Mouse (Mus musculus): ENCODE data around the gene Rnf144a. TPM values are rescaled to one million over a fixed set of nuclear protein-coding genes. Genes with fewer than 3 reads are reported as not detected.

Gene Rnf144a
- polyA plus RNA-seq, 1 experiment: 128 TPM

DNA sequence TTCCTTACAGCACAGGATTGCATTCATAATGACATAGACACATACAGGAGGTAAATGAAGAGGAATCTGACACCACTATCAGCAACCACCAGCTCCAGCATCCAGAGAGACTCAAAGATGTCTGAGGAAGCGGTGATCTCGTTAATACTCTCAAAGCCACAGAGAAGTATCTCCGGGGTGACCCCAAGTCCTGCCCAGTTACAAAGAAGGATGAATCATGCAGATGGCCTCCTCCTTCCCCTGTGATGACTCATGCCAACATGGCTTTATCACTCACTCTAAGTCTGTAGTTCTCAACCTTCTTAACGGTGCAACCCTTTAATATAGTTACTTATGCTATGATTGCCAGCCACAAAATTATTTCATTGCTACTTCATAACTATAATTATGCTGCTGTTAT, 74.4 kb downstream of the Rnf144a start:
- TF ChIP-seq POLR2A (IDR thresholded peaks at IDR 0.05; ENCODE audit: borderline replicate concordance, extremely low read depth, low read depth, low read length): no peak
- no peak for TF ChIP-seq CTCF (IDR thresholded peaks at IDR 0.05; ENCODE audit: insufficient read depth, low read length)
- H3K4me1 ChIP-seq (ENCODE audit: control insufficient read depth, insufficient read depth, low read length): peaks cover 23% of the 10 kb centered on the region
- WGBS: 66% methylated on average over 4 of the region's 4 CpGs
- DNase-seq: no peak
- H3K4me3 ChIP-seq (replicated peaks; ENCODE audit: extremely low read depth, low read depth, low read length): no peak overlapping the region

DNA sequence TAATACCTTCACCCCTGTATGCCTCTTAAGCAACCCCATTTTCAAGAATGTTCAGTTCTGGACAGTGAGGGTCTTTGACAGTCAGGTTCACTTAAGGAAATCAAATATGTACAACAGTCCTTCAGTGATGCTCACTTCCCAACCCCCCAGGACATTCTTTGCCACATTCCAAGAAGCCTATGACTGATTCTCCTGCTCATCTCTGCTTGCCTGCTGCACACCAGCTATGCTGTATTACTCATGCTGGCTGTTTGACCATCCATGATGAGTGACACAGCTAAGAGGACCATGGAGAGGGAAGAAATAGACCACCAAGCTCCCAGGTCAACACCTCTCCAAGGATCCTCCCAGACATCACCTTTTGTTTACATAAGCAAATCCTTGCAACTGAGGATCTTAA, 75.2 kb downstream of the Rnf144a start:
- H3K4me1 ChIP-seq (ENCODE audit: control insufficient read depth, insufficient read depth, low read length): peaks cover 22% of the 10 kb centered on the region
- TF ChIP-seq POLR2A (IDR thresholded peaks at IDR 0.05; ENCODE audit: borderline replicate concordance, extremely low read depth, low read depth, low read length): no peak
- no peak for TF ChIP-seq CTCF (IDR thresholded peaks at IDR 0.05; ENCODE audit: insufficient read depth, low read length)
- no peak for DNase-seq
- no peak overlapping the region for H3K4me3 ChIP-seq (replicated peaks; ENCODE audit: extremely low read depth, low read depth, low read length)

DNA sequence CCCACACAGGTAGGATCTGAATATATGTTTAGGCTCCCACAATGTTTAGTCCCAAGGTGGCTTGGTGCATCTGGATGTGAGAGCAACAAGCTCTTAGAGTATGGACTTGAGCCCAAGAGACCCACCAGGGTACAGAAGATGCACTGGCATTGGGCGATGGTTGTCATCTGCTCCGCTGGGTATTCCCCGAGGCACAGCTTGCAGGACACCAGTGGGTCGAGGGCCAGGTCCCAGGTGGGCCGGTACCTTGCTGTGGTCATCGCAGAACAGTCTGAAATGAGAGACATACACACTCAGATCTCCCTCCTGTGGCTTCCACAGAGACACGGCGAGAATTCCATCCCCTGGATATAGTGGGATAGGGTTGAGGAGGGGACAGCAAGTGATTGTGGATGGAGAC, 75.9 kb downstream of the Rnf144a start:
- no peak for DNase-seq
- WGBS: 97% methylated on average over 8 of the region's 8 CpGs
- TF ChIP-seq POLR2A (IDR thresholded peaks at IDR 0.05; ENCODE audit: borderline replicate concordance, extremely low read depth, low read depth, low read length) (no peak), CTCF (IDR thresholded peaks at IDR 0.05; ENCODE audit: insufficient read depth, low read length) (no peak)

DNA sequence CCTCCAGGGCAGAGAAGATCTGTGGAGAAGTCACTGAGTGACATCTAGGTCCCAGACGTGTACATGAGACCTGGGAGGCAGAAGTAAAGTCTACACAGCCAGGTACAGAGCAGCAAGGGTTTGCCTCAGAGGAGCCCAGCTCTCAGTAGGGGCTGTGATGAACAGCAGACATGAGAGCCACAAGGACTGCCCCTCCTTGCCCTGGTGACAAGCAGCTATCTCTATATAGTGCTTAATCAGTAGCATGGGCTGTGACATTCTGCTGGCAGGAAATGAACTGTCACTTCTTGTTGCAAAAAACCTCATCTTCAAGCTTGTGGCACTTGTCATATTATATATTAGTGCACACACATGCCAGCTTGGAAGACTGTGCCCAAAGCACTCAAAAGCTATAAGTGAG, 81.4 kb downstream of the Rnf144a start:
- no peak for DNase-seq
- H3K4me3 ChIP-seq (replicated peaks; ENCODE audit: extremely low read depth, low read depth, low read length): no peak overlapping the region
- peaks cover 9% of the 10 kb centered on the region for H3K4me1 ChIP-seq (ENCODE audit: control insufficient read depth, insufficient read depth, low read length)
- 74% methylated on average over 1 of the region's 1 CpGs for WGBS
- TF ChIP-seq POLR2A (IDR thresholded peaks at IDR 0.05; ENCODE audit: borderline replicate concordance, extremely low read depth, low read depth, low read length) (no peak), CTCF (IDR thresholded peaks at IDR 0.05; ENCODE audit: insufficient read depth, low read length) (no peak)

More for the DNA sequence above, 75.9 kb downstream of the Rnf144a start:
- Histone ChIP-seq H3K4me1 (ENCODE audit: control insufficient read depth, insufficient read depth, low read length) (peaks cover 22% of the 10 kb centered on the region), H3K4me3 (replicated peaks; ENCODE audit: extremely low read depth, low read depth, low read length) (no peak overlapping the region)

DNA sequence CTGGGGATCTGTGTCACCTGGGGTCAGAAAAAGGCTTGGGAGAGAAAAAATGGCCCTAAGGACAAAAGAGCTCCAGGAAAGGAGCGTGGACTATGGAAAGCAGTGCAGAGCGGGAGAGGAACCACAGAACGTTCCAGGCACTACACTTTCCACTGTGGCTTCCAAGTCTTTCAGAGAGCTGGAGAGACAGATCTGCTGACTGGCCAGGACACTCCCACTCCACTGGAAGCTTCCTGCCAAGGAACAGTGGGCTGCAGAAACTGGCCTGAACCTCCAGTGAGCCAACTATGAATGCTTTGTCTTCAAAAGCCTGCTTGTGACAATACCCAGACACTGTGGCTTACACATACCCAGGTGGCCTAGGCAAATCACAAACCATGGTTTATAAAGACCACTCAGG, 84.0 kb downstream of the Rnf144a start:
- WGBS: 46% methylated on average over 3 of the region's 3 CpGs
- DNase-seq: no peak
- Histone ChIP-seq H3K4me1 (ENCODE audit: control insufficient read depth, insufficient read depth, low read length) (peaks cover 4% of the 10 kb centered on the region; the same call in 1 of the 2 replicates), H3K4me3 (replicated peaks; ENCODE audit: extremely low read depth, low read depth, low read length) (no peak overlapping the region)
- no peak for TF ChIP-seq CTCF (IDR thresholded peaks at IDR 0.05; ENCODE audit: insufficient read depth, low read length)
- no peak for TF ChIP-seq POLR2A (IDR thresholded peaks at IDR 0.05; ENCODE audit: borderline replicate concordance, extremely low read depth, low read depth, low read length)

DNA sequence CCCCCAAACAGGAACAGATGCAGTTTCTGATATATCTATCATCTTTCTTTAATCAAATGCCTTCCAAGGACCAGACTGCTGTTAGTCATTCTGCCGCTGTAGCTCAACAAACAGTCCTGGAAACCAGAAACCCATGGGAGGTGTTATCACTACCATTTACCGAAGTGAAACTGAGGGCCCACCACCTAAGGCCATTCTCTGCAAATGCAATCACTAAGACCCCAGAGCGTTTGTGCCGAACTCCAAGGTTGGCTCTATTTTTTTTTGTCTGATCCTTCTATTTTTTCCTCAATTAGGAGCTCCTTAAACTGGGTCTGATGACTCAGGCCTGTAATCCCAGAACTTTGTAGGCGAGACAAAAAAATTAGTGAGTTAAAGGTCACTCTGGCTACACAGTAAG, 85.3 kb downstream of the Rnf144a start:
- Histone ChIP-seq H3K4me1 (ENCODE audit: control insufficient read depth, insufficient read depth, low read length) (peaks cover 4% of the 10 kb centered on the region; the same call in 1 of the 2 replicates), H3K4me3 (replicated peaks; ENCODE audit: extremely low read depth, low read depth, low read length) (no peak overlapping the region)
- 51% methylated on average over 5 of the region's 5 CpGs for WGBS
- TF ChIP-seq CTCF (IDR thresholded peaks at IDR 0.05; ENCODE audit: insufficient read depth, low read length) (no peak), POLR2A (IDR thresholded peaks at IDR 0.05; ENCODE audit: borderline replicate concordance, extremely low read depth, low read depth, low read length) (no peak)
- DNase-seq: no peak

DNA sequence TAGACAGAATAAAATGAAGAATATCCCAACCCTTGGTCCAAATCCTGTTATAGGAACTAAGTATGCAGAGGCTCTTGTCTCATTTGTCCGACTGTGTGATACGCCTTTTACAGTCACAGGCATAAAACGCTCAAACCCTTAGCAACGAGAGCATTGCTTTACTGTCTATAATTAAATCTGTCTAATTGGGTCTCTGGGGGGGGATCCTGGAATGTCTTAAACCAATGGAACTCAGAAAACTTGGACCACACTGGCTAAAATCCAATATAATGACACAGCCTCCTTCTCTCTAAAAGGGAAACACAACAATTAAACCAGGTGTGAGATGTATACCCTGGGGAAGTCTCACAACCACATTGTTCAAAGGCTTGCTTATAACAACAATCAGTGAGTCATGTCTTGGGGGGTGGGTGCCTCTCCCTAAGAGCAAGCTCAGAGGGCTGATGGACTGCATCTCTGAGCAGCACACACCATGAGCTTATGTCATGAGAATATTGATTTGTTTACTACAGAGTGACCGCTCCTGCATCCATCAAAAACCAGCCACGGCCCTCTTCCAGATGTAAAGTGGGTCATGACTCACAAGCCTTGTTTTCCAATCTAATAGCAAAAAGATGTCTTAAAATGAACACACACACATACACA, 85.9 kb downstream of the Rnf144a start:
- Histone ChIP-seq H3K4me3 (replicated peaks; ENCODE audit: extremely low read depth, low read depth, low read length) (no peak overlapping the region), H3K4me1 (ENCODE audit: control insufficient read depth, insufficient read depth, low read length) (peaks cover 4% of the 10 kb centered on the region; the same call in 1 of the 2 replicates)
- TF ChIP-seq POLR2A (IDR thresholded peaks at IDR 0.05; ENCODE audit: borderline replicate concordance, extremely low read depth, low read depth, low read length) (no peak), CTCF (IDR thresholded peaks at IDR 0.05; ENCODE audit: insufficient read depth, low read length) (no peak)
- DNase-seq: no peak
- WGBS: 61% methylated on average over 6 of the region's 6 CpGs

DNA sequence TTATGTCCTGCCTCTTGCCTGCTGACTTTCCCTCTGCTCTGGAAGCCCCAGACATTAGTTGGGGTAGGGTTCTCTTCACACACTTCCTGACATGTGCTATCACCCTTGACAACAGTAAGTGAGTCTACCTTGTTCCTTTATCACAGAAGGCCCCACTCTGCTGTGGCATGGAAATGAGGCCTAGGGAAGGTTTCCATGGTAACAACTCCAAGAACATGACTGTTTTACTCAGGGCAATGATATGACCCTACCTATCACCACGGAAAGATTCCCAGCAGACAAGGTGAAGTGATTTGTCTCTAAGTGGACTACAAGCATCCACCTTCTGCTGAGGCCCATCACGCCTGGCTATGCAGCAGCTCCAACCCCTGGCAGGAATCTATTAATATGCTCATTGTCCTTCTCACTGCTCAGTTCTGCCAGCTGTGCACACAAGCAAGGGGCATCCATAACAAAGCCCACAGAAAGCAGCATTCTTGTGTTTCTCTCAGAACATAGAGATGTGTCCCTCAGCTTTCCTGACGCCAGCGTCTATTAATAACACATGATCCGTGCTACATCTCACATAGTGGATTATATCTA, 91.2 kb downstream of the Rnf144a start:
- Histone ChIP-seq H3K4me1 (ENCODE audit: control insufficient read depth, insufficient read depth, low read length) (no peaks in the 10 kb centered on the region), H3K4me3 (replicated peaks; ENCODE audit: extremely low read depth, low read depth, low read length) (no peak overlapping the region)
- no peak for DNase-seq
- WGBS: 86% methylated on average over 5 of the region's 5 CpGs
- TF ChIP-seq CTCF (IDR thresholded peaks at IDR 0.05; ENCODE audit: insufficient read depth, low read length): no peak
- TF ChIP-seq POLR2A (IDR thresholded peaks at IDR 0.05; ENCODE audit: borderline replicate concordance, extremely low read depth, low read depth, low read length): no peak

DNA sequence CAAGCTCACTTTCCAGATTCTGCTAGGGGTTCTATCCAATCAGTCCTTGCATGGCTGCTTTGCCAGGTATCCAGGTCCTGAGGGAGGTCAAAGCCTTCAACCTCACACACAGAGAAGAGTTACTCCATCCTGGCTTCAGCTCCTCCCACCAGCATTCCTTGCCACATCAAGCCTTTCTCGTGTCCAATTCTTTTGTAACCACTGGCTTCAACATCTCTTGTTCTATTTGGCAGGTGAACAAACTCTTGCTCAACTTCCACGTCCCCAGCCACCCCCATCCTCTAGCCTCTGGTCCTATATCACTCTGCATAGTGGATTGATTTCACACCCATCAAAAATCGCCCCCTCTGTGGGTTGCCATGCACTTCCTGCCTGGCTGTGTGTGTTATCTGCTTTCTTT, 98.8 kb downstream of the Rnf144a start:
- peak; percentile 33 for DNase-seq
- H3K4me3 ChIP-seq (replicated peaks; ENCODE audit: extremely low read depth, low read depth, low read length): no peak overlapping the region
- 25% methylated on average over 3 of the region's 3 CpGs for WGBS

DNA sequence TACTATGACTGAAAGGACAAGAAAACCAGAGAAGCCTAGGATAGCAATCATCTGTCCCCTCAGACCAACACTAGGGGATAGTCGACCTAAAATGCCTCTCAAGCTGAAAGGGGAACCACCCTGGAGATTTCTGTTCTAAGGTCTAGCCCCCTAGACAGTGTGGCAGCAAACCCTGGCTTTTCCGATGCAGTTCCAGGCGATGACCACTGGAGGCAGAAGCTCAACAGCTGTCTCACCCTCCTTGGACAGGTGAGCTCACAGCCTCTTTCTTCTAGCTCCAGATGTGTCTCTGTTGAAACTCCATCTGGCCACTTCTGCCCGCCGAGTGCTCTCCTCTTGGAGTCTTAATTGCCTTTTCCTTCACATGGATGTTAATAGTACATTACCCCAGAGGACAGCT, 100.1 kb downstream of the Rnf144a start:
- H3K4me1 ChIP-seq (ENCODE audit: control insufficient read depth, insufficient read depth, low read length): no peaks in the 10 kb centered on the region; the same call in 1 of the 2 replicates
- TF ChIP-seq POLR2A (IDR thresholded peaks at IDR 0.05; ENCODE audit: borderline replicate concordance, extremely low read depth, low read depth, low read length) (no peak), CTCF (IDR thresholded peaks at IDR 0.05; ENCODE audit: insufficient read depth, low read length) (peak; percentile 88)
- DNase-seq: peak; percentile 36
- WGBS: 38% methylated on average over 5 of the region's 5 CpGs
- H3K4me3 ChIP-seq (replicated peaks; ENCODE audit: extremely low read depth, low read depth, low read length): no peak overlapping the region

More for the DNA sequence above, 98.8 kb downstream of the Rnf144a start:
- TF ChIP-seq CTCF (IDR thresholded peaks at IDR 0.05; ENCODE audit: insufficient read depth, low read length) (no peak), POLR2A (IDR thresholded peaks at IDR 0.05; ENCODE audit: borderline replicate concordance, extremely low read depth, low read depth, low read length) (no peak)
- H3K4me1 ChIP-seq (ENCODE audit: control insufficient read depth, insufficient read depth, low read length): no peaks in the 10 kb centered on the region

Data from lung, adult 2 months (tissue).